31 mouse cellular contexts compared by ENCODE assay signal in the genomic region with DNA sequence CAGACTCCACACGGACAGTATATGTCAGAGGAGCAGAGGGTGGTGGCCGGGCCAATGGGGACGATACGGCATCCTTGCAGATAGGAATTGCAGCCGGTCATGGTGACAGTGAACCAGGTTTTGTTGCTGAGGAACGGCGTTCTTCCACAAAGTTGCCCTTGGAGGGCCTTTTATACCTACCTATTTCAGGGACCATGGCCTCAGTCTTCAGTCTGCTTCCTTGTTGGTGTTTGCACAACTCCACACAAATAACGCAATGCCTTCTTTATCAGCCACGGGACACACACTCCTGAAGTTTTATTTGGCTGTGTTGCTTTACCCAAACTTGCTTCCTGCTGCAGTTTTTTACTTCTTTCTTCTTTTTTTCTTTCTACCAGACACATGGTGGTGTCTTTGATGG. TPM values are rescaled to one million over a fixed set of nuclear protein-coding genes. Genes with fewer than 3 reads are reported as not detected.
"Had no signal": no experiment of that assay in that cellular context is flagged by ENCODE, and none has a peak within 500 bp of the region (broad histone marks: within the 10 kb centered on the region; RNA-seq: fewer than 3 reads in every experiment).

A gene (minus strand): TSS at position 101 of the 400 bp plus-strand sequence.

- H3K27me3 ChIP-seq: embryonic facial prominence, embryonic 12.5 days; embryonic facial prominence, embryonic 13.5 days; embryonic facial prominence, embryonic 15.5 days; forebrain, embryonic 12.5 days; forebrain, embryonic 13.5 days; forebrain, embryonic 15.5 days had no signal

- H3K4me3 ChIP-seq: embryonic facial prominence, embryonic 10.5 days; embryonic facial prominence, embryonic 12.5 days; embryonic facial prominence, embryonic 13.5 days; embryonic facial prominence, embryonic 15.5 days; erythroblast, embryonic 14.5 days; forebrain, embryonic 10.5 days; forebrain, embryonic 12.5 days; forebrain, embryonic 13.5 days; forebrain, embryonic 15.5 days; gastrocnemius, adult 2 months; heart, adult 2 months had no signal

- H3K36me3 ChIP-seq: embryonic facial prominence, embryonic 10.5 days; embryonic facial prominence, embryonic 12.5 days; embryonic facial prominence, embryonic 13.5 days; embryonic facial prominence, embryonic 15.5 days; forebrain, embryonic 10.5 days; forebrain, embryonic 12.5 days; forebrain, embryonic 15.5 days had no signal

- H3K9me3 ChIP-seq: embryonic facial prominence, embryonic 10.5 days; embryonic facial prominence, embryonic 12.5 days; embryonic facial prominence, embryonic 13.5 days; embryonic facial prominence, embryonic 15.5 days; forebrain, embryonic 10.5 days; forebrain, embryonic 12.5 days; forebrain, embryonic 13.5 days; forebrain, embryonic 15.5 days had no signal

- H3K4me1 ChIP-seq: embryonic facial prominence, embryonic 10.5 days; embryonic facial prominence, embryonic 12.5 days; embryonic facial prominence, embryonic 13.5 days; embryonic facial prominence, embryonic 15.5 days; forebrain, embryonic 10.5 days; forebrain, embryonic 12.5 days; forebrain, embryonic 13.5 days; forebrain, embryonic 15.5 days had no signal

- ATAC-seq: forebrain, embryonic 13.5 days; forebrain, embryonic 14.5 days; forebrain, embryonic 15.5 days; forebrain, embryonic 16.5 days; forebrain, postnatal 0 days had no signal

RNA-seq across cellular contexts. Expression of the gene that starts here (rescaled TPM):
- total RNA-seq: common myeloid progenitor, adult 5-6 weeks; forebrain, postnatal 0 days; gastrocnemius, adult 18-20 months; gastrocnemius, adult 2 months; gastrocnemius, adult 8-10 months; gastrocnemius, postnatal 10 days; gastrocnemius, postnatal 14 days; gastrocnemius, postnatal 25 days; gastrocnemius, postnatal 36 days; gastrocnemius, postnatal 4 days; granulocyte monocyte progenitor cell, adult 5-6 weeks; heart, adult 18-20 months; heart, adult 2 months; heart, adult 8-10 months had no signal
- polyA plus RNA-seq: cortical plate, adult 2 months; embryonic facial prominence, embryonic 10.5 days; embryonic facial prominence, embryonic 11.5 days; embryonic facial prominence, embryonic 12.5 days; embryonic facial prominence, embryonic 13.5 days; embryonic facial prominence, embryonic 14.5 days; erythroblast, embryonic 14.5 days; forebrain, embryonic 10.5 days; forebrain, embryonic 11.5 days; forebrain, embryonic 12.5 days; forebrain, embryonic 13.5 days; forebrain, embryonic 14.5 days; forebrain, embryonic 15.5 days; forebrain, embryonic 16.5 days; forebrain, postnatal 0 days; frontal cortex, adult 2 months; gonadal fat pad, adult 2 months; heart, adult 2 months had no signal
